Mouse (Mus musculus) T-cell, adult 66 days (primary cell): ENCODE data around the gene Arhgap35. TPM values are rescaled to one million over a fixed set of nuclear protein-coding genes. Genes with fewer than 3 reads are reported as not detected.

ENCODE experiments used
- total RNA-seq, 2 experiments: library from RNA; stranded (reverse); gene quantifications; 3 replicates in 1 of 2; 4 replicates in 1 of 2; pipeline ENCODE4 v1.2.4; 2023

Arhgap35 gene
- 10 to 100 TPM; 20.5 to 22.0 TPM for total RNA-seq

DNA sequence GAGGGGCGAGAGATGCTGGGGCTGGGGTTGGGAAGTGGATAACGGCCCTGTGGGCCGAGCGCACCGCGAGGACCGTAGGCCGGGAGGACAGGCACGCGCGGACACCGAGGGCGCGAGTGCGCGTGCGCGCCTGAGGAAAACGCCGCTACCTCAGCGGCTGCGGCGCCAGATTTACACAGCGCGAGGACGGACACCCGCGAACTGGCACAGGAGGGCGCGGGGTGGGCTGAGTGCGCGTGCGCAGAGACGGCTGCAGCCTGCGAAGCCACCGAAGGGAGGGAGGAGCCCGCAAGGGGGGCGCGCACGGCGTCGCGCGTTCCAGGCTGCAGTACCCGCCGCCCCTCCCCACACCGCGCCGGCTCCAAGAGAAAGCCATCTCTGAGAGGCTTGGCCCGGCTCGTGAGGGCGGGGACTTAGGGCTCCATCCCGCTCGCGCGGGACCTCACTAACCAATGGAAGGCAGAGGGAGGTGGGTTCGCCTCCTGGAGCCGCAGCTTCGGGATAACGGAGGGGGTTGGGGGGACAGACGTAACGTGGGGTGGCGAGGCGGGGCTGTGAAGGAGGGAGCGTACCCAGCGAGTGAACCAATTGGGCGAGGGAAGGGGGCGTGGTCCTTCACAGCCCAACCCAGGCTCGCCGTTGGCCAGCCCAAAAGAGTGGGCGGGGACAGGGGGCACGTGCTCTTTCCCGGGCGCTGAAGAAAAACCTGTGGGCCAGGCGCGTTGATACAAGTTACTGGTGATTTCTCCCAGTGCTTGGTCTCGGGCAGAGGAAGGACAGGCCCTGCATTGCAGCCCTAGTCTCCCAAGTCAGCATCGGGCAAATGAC lies at the start of gene Arhgap35:
Gene Arhgap35, minus strand, starts transcription at position 106 of the 828 bp plus-strand sequence.

DNA sequence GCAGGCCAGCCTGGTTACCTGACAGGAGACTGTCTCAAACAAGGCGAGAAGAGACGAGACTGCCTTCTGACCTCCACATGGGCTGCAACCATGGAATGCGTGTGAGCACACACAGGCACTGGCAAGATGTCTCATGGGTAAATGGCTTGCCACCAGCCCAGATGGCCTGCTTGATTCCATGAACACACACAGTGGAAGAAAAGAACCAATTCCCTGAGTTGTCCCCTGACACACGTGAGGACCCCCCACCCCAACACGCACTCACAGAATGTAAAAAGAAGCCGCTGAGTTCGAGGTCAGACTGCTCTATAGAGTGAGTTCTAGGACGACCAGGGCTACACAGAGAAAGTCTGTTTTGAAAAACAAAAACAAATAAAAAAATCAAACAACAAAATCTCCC lies 137.2 kb downstream of the Arhgap35 start, which contains the start of gene Npas1:
Gene Npas1, minus strand, starts transcription at position 101 of the 400 bp plus-strand sequence.

DNA sequence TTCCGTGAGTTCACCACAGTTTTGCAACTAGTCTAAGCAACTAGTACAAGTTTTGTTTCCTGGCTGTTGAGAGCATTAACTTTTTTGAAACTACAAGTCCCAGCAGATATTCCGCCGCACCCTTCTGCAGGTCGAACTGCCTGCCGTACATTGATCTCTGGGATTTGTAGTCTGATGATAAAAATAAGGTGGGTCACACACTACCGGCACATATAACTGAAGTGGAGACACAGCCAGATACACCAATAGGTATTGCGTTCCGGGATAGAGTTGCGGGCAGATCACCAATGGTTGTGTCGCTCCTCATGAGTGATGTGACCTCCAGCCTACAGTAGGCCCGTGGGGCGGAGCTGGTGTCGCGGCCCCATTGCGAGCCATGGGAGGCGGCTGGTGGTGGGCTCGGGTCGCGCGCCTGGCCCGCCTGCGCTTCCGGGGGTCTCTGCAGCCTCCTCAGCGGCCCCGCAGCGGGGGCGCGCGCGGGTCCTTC lies 162.2 kb downstream of the Arhgap35 start, which contains the start of gene Tmem160:
Gene Tmem160, plus strand, starts transcription at position 193 of the 487 bp plus-strand sequence.

Other genes starting within 250 kb of the Arhgap35 start
- 10 to 100 TPM; 58.6 to 76.2 TPM for gene Sae1, start 227.2 kb downstream of the Arhgap35 start, total RNA-seq
- 10 to 100 TPM; 80.5 to 80.9 TPM for gene Zc3h4, start 214.1 kb downstream of the Arhgap35 start, total RNA-seq
- 10 to 100 TPM; 38.7 to 39.4 TPM for gene Tmem160, start 162.2 kb downstream of the Arhgap35 start, total RNA-seq
- not detected for gene Npas1, start 137.3 kb downstream of the Arhgap35 start, total RNA-seq
- gene Ceacam15, start 60.7 kb upstream of the Arhgap35 start, total RNA-seq = not detected
- gene Ceacam9, start 106.9 kb upstream of the Arhgap35 start, total RNA-seq = not detected
- gene Ap2s1, start 123.4 kb upstream of the Arhgap35 start, total RNA-seq = 10 to 100 TPM; 85.3 to 95.2 TPM
- 100 to 1,000 TPM; 137 to 141 TPM for gene Slc1a5, start 166.3 kb upstream of the Arhgap35 start, total RNA-seq
- gene Strn4, start 200.9 kb upstream of the Arhgap35 start, total RNA-seq = 100 to 1,000 TPM; 136 to 150 TPM
- gene Fkrp, start 201.7 kb upstream of the Arhgap35 start, total RNA-seq = 10 to 100 TPM; 23.8 to 28.4 TPM
- 100 to 1,000 TPM; 225 to 233 TPM for gene Prkd2, start 227.9 kb upstream of the Arhgap35 start, total RNA-seq